Mouse (Mus musculus) natural killer cell, adult 2 months (primary cell): ENCODE data around the gene Srsf5.

Source experiments
- DNase-seq, 2 experiments: peaks; one replicate each; pipeline ENCODE4 v3.0.0; 2022; ENCODE audit warnings: low spot score in 2 of 2

Srsf5 gene

DNA sequence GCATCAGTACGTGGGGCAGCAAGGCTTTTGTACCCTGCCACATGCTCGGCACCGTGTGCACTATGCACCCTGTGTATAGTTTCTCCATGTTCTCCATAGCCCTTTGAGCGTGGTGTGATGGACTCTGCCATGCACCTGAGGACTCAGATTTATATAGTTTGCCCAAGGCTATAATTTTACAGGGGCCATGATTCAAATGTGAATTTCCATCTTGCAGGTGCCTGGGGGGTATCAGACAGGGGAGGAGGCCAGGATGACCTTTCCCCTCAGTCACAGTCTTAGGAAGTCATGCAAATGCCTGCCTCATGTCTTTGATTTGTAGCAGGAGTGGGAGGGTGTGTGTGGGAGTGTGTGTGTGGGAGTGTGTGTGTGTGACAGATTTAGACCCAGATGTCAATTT lies 52.3 kb downstream of the Srsf5 start:
- no peak for DNase-seq

DNA sequence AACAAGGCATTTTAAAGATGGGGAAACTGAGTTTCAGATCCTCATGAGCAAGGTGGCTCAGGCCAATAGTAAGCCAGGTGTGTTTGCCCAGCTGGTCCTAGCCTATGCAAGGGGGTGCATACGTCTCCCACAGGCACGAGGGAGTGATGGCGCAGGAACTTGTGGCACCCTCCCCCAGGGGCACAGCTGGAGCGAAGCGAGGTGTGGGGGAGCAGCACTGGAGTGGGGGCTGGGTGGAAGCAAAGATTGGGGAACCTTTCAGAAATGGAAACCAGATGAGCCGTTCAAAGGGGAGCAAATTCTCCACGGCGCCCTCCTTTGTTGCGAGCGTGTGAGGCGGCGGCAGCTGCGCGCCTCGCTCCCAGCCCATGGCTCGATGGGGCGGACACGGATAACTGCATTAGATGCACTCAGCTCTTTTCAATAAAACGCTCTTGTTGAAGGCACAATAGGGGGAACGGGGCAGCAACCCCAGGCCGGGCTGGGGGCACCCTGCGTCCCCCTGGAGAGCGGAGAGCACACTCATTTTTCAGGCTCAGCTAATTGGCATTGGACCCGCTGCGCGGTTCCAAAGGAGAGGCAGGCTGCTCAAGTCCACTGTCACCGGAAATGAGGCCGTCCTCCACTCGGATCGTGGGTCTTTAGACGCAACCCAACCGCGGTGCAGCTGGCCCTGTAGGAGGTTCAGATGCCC lies 53.4 kb downstream of the Srsf5 start:
- peak in 1 of 2 experiments; percentile 36 for DNase-seq
